Mouse (Mus musculus) limb, embryonic 13.5 days (tissue): ENCODE data around the gene Fdxacb1. TPM values are rescaled to one million over a fixed set of nuclear protein-coding genes. Genes with fewer than 3 reads are reported as not detected.

Experiments
- ATAC-seq: fragments of 200-750 bp; cut with Nextera tagmentation; 2 replicates; pipeline ENCODE4 v1.8.0; 2017; ENCODE audit warnings: low read depth, moderate number of reproducible peaks, moderate TSS enrichment; ENCODE audit not compliant: low FRiP score
- H3K27ac ChIP-seq: fragments of 300-500 bp; sonication (generic); 2 replicates; pipeline ENCODE4 v1.5.1; 2015; ENCODE audit warnings: inconsistent platforms, mild to moderate bottlenecking, moderate library complexity
- H3K27me3 ChIP-seq: fragments of 300-500 bp; sonication (generic); 2 replicates; pipeline ENCODE4 v1.6.1; 2015; ENCODE audit warnings: mild to moderate bottlenecking, inconsistent platforms
- H3K36me3 ChIP-seq: fragments of 300-500 bp; sonication (generic); 2 replicates; pipeline ENCODE4 v1.6.1; 2015; ENCODE audit warnings: inconsistent platforms, mild to moderate bottlenecking, moderate library complexity
- H3K4me1 ChIP-seq: fragments of 300-500 bp; sonication (generic); 2 replicates; pipeline ENCODE4 v1.6.1; 2015; ENCODE audit warnings: inconsistent platforms
- H3K4me2 ChIP-seq: fragments of 300-500 bp; sonication (generic); replicated peaks from 2 replicates; pipeline ENCODE4 v1.6.1; 2015; ENCODE audit warnings: inconsistent platforms, mild to moderate bottlenecking, moderate library complexity
- H3K4me3 ChIP-seq: fragments of 300-500 bp; sonication (generic); 2 replicates; pipeline ENCODE4 v1.5.1; 2015; ENCODE audit warnings: moderate library complexity, mild to moderate bottlenecking, inconsistent platforms
- H3K9ac ChIP-seq: fragments of 300-500 bp; sonication (generic); 2 replicates; pipeline ENCODE4 v1.6.1; 2015; ENCODE audit warnings: mild to moderate bottlenecking, inconsistent platforms
- H3K9me3 ChIP-seq: fragments of 300-500 bp; sonication (generic); 2 replicates; pipeline ENCODE4 v1.6.1; 2016; ENCODE audit warnings: inconsistent platforms
- WGBS: fragments of 180-500 bp; shearing (Covaris S2); methylation state at CpG from one replicate; pipeline ENCODE4 v1.1.7; 2015; 5-methylcytosine and 5-hydroxymethylcytosine counted together
- polyA plus RNA-seq: library from polyadenylated mRNA; unstranded; fragments of >200 nt; fragmentation: Nextera tagmentation; extraction: Ambion mirVana; gene quantifications from 2 replicates; pipeline ENCODE4 v1.2.1, GENCODE M21; 2015

The Fdxacb1 gene
- polyA plus RNA-seq, 1 experiment from 2014 or later, result 11.0 TPM

- 65% methylated on average over 14 of the region's 14 CpGs for WGBS
- H3K27ac ChIP-seq, result 0 out of 2 replicates have a peak within 1 kb of the TSS, but pooled peaks have one; percentile 22
- H3K4me3 ChIP-seq, result peak within 1 kb of the TSS; percentile 12; the same call in 1 of the 2 replicates
- H3K9ac ChIP-seq, result 0 out of 2 replicates have a peak within 1 kb of the TSS, but pooled peaks have one; percentile 4
- peak; percentile 86 for ATAC-seq
- H3K36me3 ChIP-seq, result no peaks in the 10 kb centered on the region
- peaks cover 10% of the 10 kb centered on the region for H3K27me3 ChIP-seq
- peak within 1 kb of the TSS; percentile 23 for H3K4me2 ChIP-seq
- peaks cover 18% of the 10 kb centered on the region for H3K4me1 ChIP-seq
- no peaks in the 10 kb centered on the region for H3K9me3 ChIP-seq
These were observed 15.9 kb upstream of the Fdxacb1 start, which contains the start of gene Hspb2 for GRCm38 (mm10) chr9:50752054-50752602. Hspb2 (minus strand) TSS chr9:50752354.

- Histone ChIP-seq H3K4me1 (peaks cover 18% of the 10 kb centered on the region), H3K36me3 (no peaks in the 10 kb centered on the region), H3K4me3 (peak overlapping the region; percentile 7; the same call in 1 of the 2 replicates), H3K27ac (0 out of 2 replicates have a peak overlapping the region, but pooled peaks have one; percentile 22), H3K9me3 (no peaks in the 10 kb centered on the region), H3K9ac (no peak overlapping the region), H3K4me2 (no peak overlapping the region), H3K27me3 (peaks cover 10% of the 10 kb centered on the region)
- peak; percentile 72; the same call in 1 of the 2 replicates for ATAC-seq
- WGBS, result 64% methylated on average over 17 of the region's 17 CpGs
These were observed 15.0 kb upstream of the Fdxacb1 start for GRCm38 (mm10) chr9:50752784-50753615.

DNA sequence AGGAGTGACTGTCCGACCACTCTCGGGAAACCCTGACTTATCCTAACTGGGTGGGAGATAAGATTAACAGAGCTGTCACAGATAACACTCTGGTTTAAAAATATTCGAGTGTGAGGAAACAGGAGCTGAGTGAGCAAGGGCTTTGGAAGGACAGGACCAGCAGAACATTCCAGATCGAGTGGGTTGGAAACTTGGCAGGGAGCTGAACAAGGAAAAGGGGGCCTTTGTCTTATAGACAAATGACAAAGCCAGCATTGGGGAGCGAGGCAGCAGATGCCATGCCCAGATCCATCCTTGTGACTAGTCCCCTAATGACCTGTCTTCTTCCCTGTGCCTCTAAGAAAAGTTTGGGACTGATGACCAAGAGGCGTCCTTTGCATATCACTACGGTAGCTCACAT lies 14.1 kb upstream of the Fdxacb1 start:
- H3K27ac ChIP-seq, result no peak overlapping the region
- H3K4me3 ChIP-seq, result peak overlapping the region; percentile 7
- WGBS, result 73% methylated on average over 7 of the region's 7 CpGs
- no peaks in the 10 kb centered on the region for H3K9me3 ChIP-seq
- H3K9ac ChIP-seq, result no peak overlapping the region
- H3K36me3 ChIP-seq, result no peaks in the 10 kb centered on the region
- H3K4me2 ChIP-seq, result peak overlapping the region; percentile 19; the same call in 1 of the 2 replicates
- peaks cover 10% of the 10 kb centered on the region for H3K27me3 ChIP-seq
- no peak for ATAC-seq
- H3K4me1 ChIP-seq, result peaks cover 18% of the 10 kb centered on the region

- Histone ChIP-seq H3K27ac (no peak overlapping the region), H3K9ac (no peak overlapping the region), H3K9me3 (no peaks in the 10 kb centered on the region), H3K4me1 (peaks cover 9% of the 10 kb centered on the region), H3K36me3 (no peaks in the 10 kb centered on the region), H3K27me3 (peaks cover 8% of the 10 kb centered on the region), H3K4me3 (no peak overlapping the region), H3K4me2 (no peak overlapping the region)
- no peak for ATAC-seq
- 40% methylated on average over 5 of the region's 5 CpGs for WGBS
These were observed 11.3 kb upstream of the Fdxacb1 start for GRCm38 (mm10) chr9:50756711-50757110.

- Histone ChIP-seq H3K27me3 (no peaks in the 10 kb centered on the region), H3K4me2 (no peak overlapping the region), H3K27ac (no peak overlapping the region), H3K9ac (no peak overlapping the region), H3K4me1 (no peaks in the 10 kb centered on the region), H3K4me3 (no peak overlapping the region), H3K36me3 (no peaks in the 10 kb centered on the region; the same call in 1 of the 2 replicates), H3K9me3 (no peaks in the 10 kb centered on the region)
- 64% methylated on average over 6 of the region's 6 CpGs for WGBS
- no peak for ATAC-seq
These were observed 6.4 kb upstream of the Fdxacb1 start for GRCm38 (mm10) chr9:50761520-50762243.

DNA sequence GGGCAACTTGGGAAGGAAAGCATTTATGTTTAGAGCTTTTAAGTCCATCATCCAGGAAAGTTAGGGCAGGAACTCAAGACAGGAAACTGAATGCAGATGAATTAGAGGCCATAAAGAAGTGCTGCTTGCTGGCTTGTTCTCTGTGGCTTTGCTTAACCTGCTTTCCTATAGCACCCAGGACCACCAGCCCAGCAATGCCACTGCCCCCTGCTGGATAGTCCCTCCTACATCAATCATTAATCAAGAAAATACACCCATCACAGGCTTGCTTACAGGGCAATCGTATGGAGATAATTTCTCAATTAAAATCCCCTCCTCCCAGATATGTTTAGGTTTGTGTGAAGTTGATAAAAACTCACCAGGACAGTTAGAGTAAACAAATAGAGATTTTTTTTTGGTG lies 4.7 kb upstream of the Fdxacb1 start:
- 70% methylated on average over 1 of the region's 1 CpGs for WGBS
- no peaks in the 10 kb centered on the region; the same call in 1 of the 2 replicates for H3K36me3 ChIP-seq
- ATAC-seq, result no peak
- peaks cover 4% of the 10 kb centered on the region; the same call in 1 of the 2 replicates for H3K4me1 ChIP-seq
- H3K27me3 ChIP-seq, result no peaks in the 10 kb centered on the region
- H3K9ac ChIP-seq, result no peak overlapping the region
- H3K9me3 ChIP-seq, result no peaks in the 10 kb centered on the region
- no peak overlapping the region for H3K27ac ChIP-seq
- no peak overlapping the region for H3K4me2 ChIP-seq
- H3K4me3 ChIP-seq, result no peak overlapping the region

DNA sequence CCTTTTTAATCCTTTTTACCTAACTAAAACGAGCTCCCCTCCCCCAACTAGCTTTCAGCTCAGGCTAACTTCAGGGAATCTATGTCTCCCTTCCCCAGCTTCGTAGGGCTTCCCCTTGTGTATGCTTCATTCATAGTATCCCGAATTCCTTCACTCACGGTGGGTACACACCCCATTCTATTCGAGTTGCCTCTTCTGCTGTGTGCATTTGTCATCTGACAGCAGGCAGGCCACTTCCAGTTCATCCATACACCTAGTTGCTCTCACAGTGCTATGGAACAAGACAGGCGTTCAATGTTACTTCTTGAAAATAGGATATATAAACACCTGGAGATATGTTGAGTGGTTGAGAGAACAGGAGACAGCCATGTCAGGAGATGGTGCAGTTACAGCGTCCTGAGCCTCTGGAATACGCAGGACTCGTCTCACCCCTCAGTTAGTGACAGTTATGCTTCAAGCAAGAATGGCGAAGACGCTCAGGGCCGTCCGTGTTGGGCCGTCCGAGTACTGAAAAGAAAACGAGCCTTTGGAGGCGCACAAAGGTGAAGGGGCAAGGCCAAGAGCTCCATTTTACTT lies 417 bp upstream of the Fdxacb1 start:
- H3K4me2 ChIP-seq, result peak overlapping the region; percentile 93
- no peaks in the 10 kb centered on the region for H3K27me3 ChIP-seq
- peaks cover 11% of the 10 kb centered on the region for H3K4me1 ChIP-seq
- ATAC-seq, result peak; percentile 46
- no peaks in the 10 kb centered on the region for H3K9me3 ChIP-seq
- 7% methylated on average over 17 of the region's 17 CpGs for WGBS
- H3K36me3 ChIP-seq, result peaks cover 17% of the 10 kb centered on the region
- peak overlapping the region; percentile 63 for H3K4me3 ChIP-seq
- peak overlapping the region; percentile 70 for H3K9ac ChIP-seq
- H3K27ac ChIP-seq, result peak overlapping the region; percentile 77; the same call in 1 of the 2 replicates

GRCm38 (mm10) chr9:50770011-50770410 lies 2.0 kb downstream of the Fdxacb1 start:
- no peak overlapping the region for H3K27ac ChIP-seq
- H3K9ac ChIP-seq, result no peak overlapping the region
- no peaks in the 10 kb centered on the region for H3K27me3 ChIP-seq
- WGBS, result 89% methylated on average over 2 of the region's 2 CpGs
- no peak overlapping the region for H3K4me2 ChIP-seq
- H3K9me3 ChIP-seq, result no peaks in the 10 kb centered on the region
- H3K4me3 ChIP-seq, result no peak overlapping the region
- peaks cover 19% of the 10 kb centered on the region for H3K36me3 ChIP-seq
- no peak for ATAC-seq
- H3K4me1 ChIP-seq, result peaks cover 20% of the 10 kb centered on the region

DNA sequence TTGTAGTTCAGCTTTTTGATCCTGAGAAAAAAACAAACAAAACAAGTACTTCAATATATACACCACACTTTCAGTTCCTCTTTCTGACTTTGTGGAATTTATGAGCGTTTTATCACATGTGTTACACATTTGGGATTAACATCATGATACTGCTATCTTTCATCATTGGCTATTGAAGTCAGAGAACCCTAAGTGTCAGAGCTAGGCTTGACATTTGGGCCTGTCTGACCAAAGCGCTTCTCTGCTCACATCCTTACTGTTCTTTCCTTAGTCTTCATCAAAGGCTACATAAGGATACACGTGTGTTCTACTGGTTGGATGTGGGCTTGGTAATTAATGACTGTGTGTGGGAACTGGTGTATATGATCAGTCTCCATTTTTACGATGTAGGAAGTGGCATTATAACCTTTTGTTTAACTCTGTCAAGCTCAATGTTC lies 6.0 kb downstream of the Fdxacb1 start:
- Histone ChIP-seq H3K27me3 (no peaks in the 10 kb centered on the region), H3K27ac (no peak overlapping the region), H3K4me1 (peaks cover 22% of the 10 kb centered on the region), H3K36me3 (peaks cover 27% of the 10 kb centered on the region), H3K4me2 (peak overlapping the region; percentile 83), H3K4me3 (peak overlapping the region; percentile 74), H3K9me3 (no peaks in the 10 kb centered on the region), H3K9ac (peak overlapping the region; percentile 87; the same call in 1 of the 2 replicates)
- WGBS, result 67% methylated on average over 4 of the region's 4 CpGs
- no peak for ATAC-seq

- Histone ChIP-seq H3K27me3 (no peaks in the 10 kb centered on the region), H3K27ac (peak within 1 kb of the TSS; percentile 94), H3K9me3 (no peaks in the 10 kb centered on the region), H3K9ac (peak within 1 kb of the TSS; percentile 87), H3K4me2 (peak within 1 kb of the TSS; percentile 83), H3K36me3 (peaks cover 37% of the 10 kb centered on the region), H3K4me1 (peaks cover 17% of the 10 kb centered on the region), H3K4me3 (peak within 1 kb of the TSS; percentile 74)
- ATAC-seq, result peak; percentile 86
- under 1% methylated on average over 46 of the region's 51 CpGs for WGBS
These were observed 7.1 kb downstream of the Fdxacb1 start, which contains the start of the genes Alg9 and 1110032A03Rik for GRCm38 (mm10) chr9:50774991-50775612. Alg9 (plus strand) TSS chr9:50775019. 1110032A03Rik (minus strand) TSS chr9:50775520.

DNA sequence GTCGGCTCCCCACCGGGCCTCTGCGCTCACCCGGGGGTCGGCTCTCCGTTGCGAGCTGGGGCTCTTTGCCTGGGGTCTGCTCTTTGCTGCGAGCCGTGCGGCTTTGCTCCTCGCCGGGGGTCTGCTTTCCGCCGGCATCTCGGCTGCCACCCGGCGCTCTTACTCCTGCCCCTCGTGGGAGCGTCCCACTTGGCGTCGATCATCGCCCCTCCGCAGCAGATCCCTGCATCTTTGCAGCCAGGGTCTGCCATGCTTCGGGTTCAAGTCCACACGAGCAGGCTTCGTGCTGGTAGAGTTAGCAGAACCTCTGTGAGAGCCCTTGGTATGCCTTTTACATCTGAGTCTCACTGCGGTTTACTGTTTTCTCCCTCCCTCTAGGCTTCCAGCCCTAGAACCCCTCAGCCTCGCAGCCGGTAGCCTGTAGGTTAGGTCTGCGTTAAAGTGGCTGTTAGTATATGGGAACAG lies 7.7 kb downstream of the Fdxacb1 start:
- no peaks in the 10 kb centered on the region for H3K9me3 ChIP-seq
- peak overlapping the region; percentile 94 for H3K27ac ChIP-seq
- H3K4me2 ChIP-seq, result peak overlapping the region; percentile 83
- H3K36me3 ChIP-seq, result peaks cover 41% of the 10 kb centered on the region
- 0% methylated on average over 28 of the region's 30 CpGs for WGBS
- H3K27me3 ChIP-seq, result no peaks in the 10 kb centered on the region
- H3K4me3 ChIP-seq, result peak overlapping the region; percentile 74
- peak overlapping the region; percentile 87 for H3K9ac ChIP-seq
- H3K4me1 ChIP-seq, result peaks cover 17% of the 10 kb centered on the region
- peak; percentile 61 for ATAC-seq
